Mouse (Mus musculus): ENCODE measurements around the gene Ankrd1.

DNA sequence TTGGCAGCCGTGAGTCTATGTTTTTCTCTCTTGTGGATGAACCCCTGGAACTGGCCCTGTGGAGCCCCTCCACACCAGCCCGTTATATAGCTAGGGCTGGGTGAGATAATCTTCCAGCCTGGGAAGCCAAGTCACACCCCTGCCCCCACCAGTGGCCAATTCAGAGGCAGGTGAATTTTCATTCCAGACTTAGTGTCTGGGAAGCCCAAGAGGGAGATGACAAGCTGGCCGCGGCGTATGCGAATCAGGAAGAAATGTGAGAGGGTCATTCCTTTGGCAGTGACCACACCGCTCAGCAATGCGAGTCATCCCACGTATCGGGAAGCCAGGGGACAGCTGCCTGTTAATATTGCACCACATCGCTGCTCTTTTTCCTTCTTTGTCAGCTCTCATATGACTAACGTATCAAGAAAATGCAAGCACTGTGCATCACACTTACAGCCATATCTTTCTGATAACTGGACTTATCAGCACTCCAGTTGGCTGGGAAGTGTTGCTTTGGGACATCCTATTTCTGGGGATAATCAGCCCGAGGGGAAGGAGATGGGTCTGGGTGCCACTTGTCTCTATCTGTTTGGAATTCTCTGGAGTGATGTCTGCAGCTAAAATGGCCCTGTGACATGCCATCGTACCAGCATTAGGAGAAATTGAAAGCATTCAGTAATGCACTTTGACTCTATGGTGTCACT lies at the start of gene Ankrd1:
- peak; percentile 92 for TF ChIP-seq EP300 (IDR thresholded peaks at IDR 0.05; ENCODE audit: low read depth)
- no peak for TF ChIP-seq CTCF (IDR thresholded peaks at IDR 0.05; ENCODE audit: low read depth)

Measured in heart, postnatal 0 days (tissue).